Mouse (Mus musculus) G1E (cell line): ENCODE results near the gene 1700049E17Rik1. TPM values are rescaled to one million over a fixed set of nuclear protein-coding genes. Genes with fewer than 3 reads are reported as not detected.
"Not testable (repeated sequence)": the region's sequence is repeated elsewhere in the genome, so short reads cannot be mapped to it uniquely, and the experiment has no call there.

Source experiments
- ATAC-seq: 2 replicates; pipeline ENCODE4 v1.8.0; 2016; ENCODE audit warnings: mild to moderate bottlenecking; ENCODE audit not compliant: insufficient number of reproducible peaks, poor library complexity, low FRiP score, severe bottlenecking; ENCODE audit errors: extremely low read depth
- DNase-seq: peaks from one replicate; pipeline ENCODE4 v3.0.0; 2012; ENCODE audit warnings: low spot score
- H3K27me3 ChIP-seq: 2 replicates; pipeline ENCODE4 v1.6.1; 2012; ENCODE audit warnings: mild to moderate bottlenecking, low read length, inconsistent platforms; ENCODE audit not compliant: insufficient read depth
- H3K36me3 ChIP-seq: replicated peaks from 2 replicates; pipeline ENCODE3; 2012; ENCODE audit warnings: mild to moderate bottlenecking, inconsistent platforms
- H3K4me1 ChIP-seq: 2 replicates; pipeline ENCODE4 v1.6.1; 2012; ENCODE audit warnings: low read depth, low read length, inconsistent platforms, mixed read lengths; ENCODE audit not compliant: insufficient read depth
- H3K4me3 ChIP-seq: 2 replicates; pipeline ENCODE4 v1.5.1; 2012; ENCODE audit warnings: low read depth, mild to moderate bottlenecking, inconsistent platforms, low read length, moderate library complexity, mixed read lengths
- H3K9me3 ChIP-seq: replicated peaks from 2 replicates; pipeline ENCODE4 v1.6.1; 2012; ENCODE audit warnings: inconsistent platforms
- polyA plus RNA-seq: library from polyadenylated mRNA; stranded (reverse); fragments of >175 nt; gene quantifications from 2 replicates; pipeline ENCODE4 v1.2.3, GENCODE M21; 2012
- total RNA-seq, 2 experiments: library from RNA; stranded (forward) in 1 of 2; stranded (reverse) in 1 of 2; fragments of 200-1000 nt in 1 of 2; fragments of >200 nt in 1 of 2; fragmentation: Nextera tagmentation in 1 of 2; gene quantifications; 2 replicates each; pipeline ENCODE4 v1.2.3; 2014 to 2017

The 1700049E17Rik1 gene
- total RNA-seq (2014; fragmentation: Nextera tagmentation), result not detected in 2 replicates
- not detected in 2 replicates for total RNA-seq (2017)
- polyA plus RNA-seq, result not detected in 2 replicates

GRCm38 (mm10) chr14:41924649-41925048, at the start of gene 1700049E17Rik1:
TSS of gene 1700049E17Rik1 (plus strand) at chr14:41924949.
- H3K4me1 ChIP-seq, H3K9me3 ChIP-seq, DNase-seq, H3K4me3 ChIP-seq, H3K27me3 ChIP-seq, H3K36me3 ChIP-seq, ATAC-seq: not testable (repeated sequence)

DNA sequence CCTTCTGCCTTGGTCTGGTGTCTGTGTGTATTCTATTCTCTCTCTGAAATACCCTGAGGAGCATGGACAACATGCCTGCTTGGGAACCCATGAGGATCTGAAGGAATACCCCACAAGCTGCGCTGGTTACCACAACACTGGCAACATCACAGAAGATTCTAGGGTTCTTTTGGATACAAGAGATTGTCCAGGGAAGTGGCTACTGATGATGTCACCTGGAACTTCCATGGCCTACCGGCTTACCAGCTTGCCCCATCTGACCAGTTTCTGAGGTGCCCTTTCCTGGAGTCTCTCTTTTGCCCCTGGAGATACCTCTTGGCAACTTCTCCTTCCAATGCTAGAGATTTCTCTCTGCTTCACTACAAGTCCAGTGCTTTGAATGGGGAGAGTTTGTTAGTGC, 17.6 kb upstream of the 1700049E17Rik1 start, which contains the start of gene Gm7980:
Gene Gm7980, minus strand, starts transcription at position 101 of the 400 bp plus-strand sequence.
- not testable (repeated sequence) for DNase-seq, H3K4me1 ChIP-seq, H3K4me3 ChIP-seq, H3K36me3 ChIP-seq, H3K27me3 ChIP-seq, ATAC-seq, H3K9me3 ChIP-seq

DNA sequence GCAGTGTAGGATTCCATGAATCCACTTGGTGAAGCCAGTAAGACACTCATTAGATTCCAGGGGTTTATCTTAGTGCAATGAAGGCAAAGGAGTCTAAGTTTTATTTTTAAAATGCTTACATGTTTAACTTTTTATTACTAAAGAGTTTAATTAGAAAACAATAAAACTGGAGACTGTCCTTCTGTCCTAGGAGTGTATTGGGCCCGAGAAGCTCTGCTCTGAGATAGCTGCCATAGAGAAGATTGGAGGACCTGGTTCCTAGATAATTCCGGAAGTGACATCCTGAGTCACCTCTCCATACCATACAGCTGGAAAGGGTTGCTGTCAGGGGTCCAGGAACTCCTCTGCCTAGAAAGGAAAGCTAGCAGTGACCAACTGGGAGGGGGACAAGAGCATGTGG, 18.9 kb downstream of the 1700049E17Rik1 start, which contains the start of gene 1700024B05Rik:
Gene 1700024B05Rik, plus strand, starts transcription at position 301 of the 400 bp plus-strand sequence.
- H3K4me1 ChIP-seq, H3K27me3 ChIP-seq, H3K4me3 ChIP-seq, H3K36me3 ChIP-seq, H3K9me3 ChIP-seq, DNase-seq, ATAC-seq: not testable (repeated sequence)

DNA sequence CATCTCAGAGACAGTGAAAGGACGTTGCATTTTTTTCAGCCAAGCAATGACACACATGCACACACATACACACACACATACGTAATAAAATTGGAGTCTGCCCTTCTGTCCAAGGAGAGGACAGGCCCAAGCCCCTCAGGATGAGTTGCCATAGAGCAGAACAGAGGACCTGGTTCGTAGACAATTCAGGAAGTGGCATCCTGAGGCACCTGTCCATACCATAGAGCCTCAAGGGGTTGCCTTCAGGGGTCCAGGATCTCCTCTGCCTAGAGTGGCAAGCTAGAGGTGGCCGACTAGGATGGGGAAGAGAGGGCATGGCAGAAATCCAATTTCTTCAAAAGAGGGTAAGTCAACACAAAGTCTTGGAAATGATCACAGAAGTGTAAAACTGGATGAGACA, 39.3 kb downstream of the 1700049E17Rik1 start:
- DNase-seq, H3K9me3 ChIP-seq, H3K27me3 ChIP-seq, H3K36me3 ChIP-seq, H3K4me1 ChIP-seq, ATAC-seq, H3K4me3 ChIP-seq: not testable (repeated sequence)

GRCm38 (mm10) chr14:41967827-41968226, 43.1 kb downstream of the 1700049E17Rik1 start, which contains the start of gene Gm6401:
TSS of gene Gm6401 (minus strand) at chr14:41967927.
- not testable (repeated sequence) for DNase-seq, H3K4me1 ChIP-seq, H3K36me3 ChIP-seq, H3K9me3 ChIP-seq, H3K27me3 ChIP-seq, H3K4me3 ChIP-seq, ATAC-seq

- not testable (repeated sequence) for H3K36me3 ChIP-seq, ATAC-seq, DNase-seq, H3K27me3 ChIP-seq, H3K4me3 ChIP-seq, H3K4me1 ChIP-seq, H3K9me3 ChIP-seq
Observed at GRCm38 (mm10) chr14:41968596-41968995, 43.8 kb downstream of the 1700049E17Rik1 start.

Other genes with a start within 250 kb of the 1700049E17Rik1 start
- not detected in 2 replicates for gene Gm8068, start 223.1 kb upstream of the 1700049E17Rik1 start, total RNA-seq (2014; fragmentation: Nextera tagmentation)
- not detected in 2 replicates for gene Gm8068, start 223.1 kb upstream of the 1700049E17Rik1 start, total RNA-seq (2017)
- not detected in 2 replicates for gene Gm8068, start 223.1 kb upstream of the 1700049E17Rik1 start, polyA plus RNA-seq
- gene Gm7929, start 174.3 kb upstream of the 1700049E17Rik1 start, total RNA-seq (2014; fragmentation: Nextera tagmentation), result not detected in 2 replicates
- gene Gm7929, start 174.3 kb upstream of the 1700049E17Rik1 start, total RNA-seq (2017), result not detected in 2 replicates
- not detected in 2 replicates for gene Gm7929, start 174.3 kb upstream of the 1700049E17Rik1 start, polyA plus RNA-seq
- not detected in 2 replicates for gene Gm47189, start 152.5 kb upstream of the 1700049E17Rik1 start, total RNA-seq (2014; fragmentation: Nextera tagmentation)
- 0.33 TPM in 1 of 2 replicates, not detected in the other for gene Gm47189, start 152.5 kb upstream of the 1700049E17Rik1 start, total RNA-seq (2017)
- gene Gm47189, start 152.5 kb upstream of the 1700049E17Rik1 start, polyA plus RNA-seq, result not detected in 2 replicates
- gene Gm7980, start 17.7 kb upstream of the 1700049E17Rik1 start, total RNA-seq (2014; fragmentation: Nextera tagmentation), result not detected in 2 replicates
- not detected in 2 replicates for gene Gm7980, start 17.7 kb upstream of the 1700049E17Rik1 start, total RNA-seq (2017)
- gene Gm7980, start 17.7 kb upstream of the 1700049E17Rik1 start, polyA plus RNA-seq, result not detected in 2 replicates
- gene 1700024B05Rik, start 19.0 kb downstream of the 1700049E17Rik1 start, total RNA-seq (2014; fragmentation: Nextera tagmentation), result not detected in 2 replicates
- 0.58 TPM in 1 of 2 replicates, not detected in the other for gene 1700024B05Rik, start 19.0 kb downstream of the 1700049E17Rik1 start, total RNA-seq (2017)
- gene 1700024B05Rik, start 19.0 kb downstream of the 1700049E17Rik1 start, polyA plus RNA-seq, result not detected in 2 replicates
- gene Gm6401, start 43.0 kb downstream of the 1700049E17Rik1 start, total RNA-seq (2014; fragmentation: Nextera tagmentation), result not detected in 2 replicates
- gene Gm6401, start 43.0 kb downstream of the 1700049E17Rik1 start, total RNA-seq (2017), result 0.11 TPM in 1 of 2 replicates, not detected in the other
- gene Gm6401, start 43.0 kb downstream of the 1700049E17Rik1 start, polyA plus RNA-seq, result not detected in 2 replicates
- not detected in 2 replicates for gene Gm3543, start 58.4 kb downstream of the 1700049E17Rik1 start, total RNA-seq (2014; fragmentation: Nextera tagmentation)
- not detected in 2 replicates for gene Gm3543, start 58.4 kb downstream of the 1700049E17Rik1 start, total RNA-seq (2017)
- not detected in 2 replicates for gene Gm3543, start 58.4 kb downstream of the 1700049E17Rik1 start, polyA plus RNA-seq
- not detected in 2 replicates for gene Gm7951, start 192.4 kb downstream of the 1700049E17Rik1 start, total RNA-seq (2014; fragmentation: Nextera tagmentation)
- not detected in 2 replicates for gene Gm7951, start 192.4 kb downstream of the 1700049E17Rik1 start, total RNA-seq (2017)
- gene Gm7951, start 192.4 kb downstream of the 1700049E17Rik1 start, polyA plus RNA-seq, result not detected in 2 replicates
- not detected in 2 replicates for gene Gm17027, start 237.7 kb downstream of the 1700049E17Rik1 start, total RNA-seq (2014; fragmentation: Nextera tagmentation)
- not detected in 2 replicates for gene Gm17027, start 237.7 kb downstream of the 1700049E17Rik1 start, total RNA-seq (2017)
- not detected in 2 replicates for gene Gm17027, start 237.7 kb downstream of the 1700049E17Rik1 start, polyA plus RNA-seq